Mouse (Mus musculus) embryonic facial prominence, embryonic 10.5 days (tissue): ENCODE data around the gene Eif2ak4. TPM values are rescaled to one million over a fixed set of nuclear protein-coding genes. Genes with fewer than 3 reads are reported as not detected.

Source experiments
- DNase-seq: peaks from one replicate; pipeline ENCODE4 v3.0.0-alpha.2; 2017; ENCODE audit warnings: low spot score
- H3K27ac ChIP-seq: fragments of 300-500 bp; sonication (generic); replicated peaks from 2 replicates; pipeline ENCODE4 v1.5.1; 2016; ENCODE audit warnings: mild to moderate bottlenecking
- H3K27me3 ChIP-seq: fragments of 300-500 bp; sonication (generic); replicated peaks from 2 replicates; pipeline ENCODE4 v1.6.1; 2016; ENCODE audit warnings: low read depth, mild to moderate bottlenecking; ENCODE audit not compliant: poor library complexity, severe bottlenecking
- H3K36me3 ChIP-seq: fragments of 300-500 bp; sonication (generic); replicated peaks from 2 replicates; pipeline ENCODE4 v1.6.1; 2016; ENCODE audit warnings: mild to moderate bottlenecking, moderate library complexity
- H3K4me1 ChIP-seq: fragments of 300-500 bp; sonication (generic); 2 replicates; pipeline ENCODE4 v1.6.1; 2016
- H3K4me3 ChIP-seq: fragments of 300-500 bp; sonication (generic); 2 replicates; pipeline ENCODE4 v1.5.1; 2016; ENCODE audit warnings: mild to moderate bottlenecking, moderate library complexity
- H3K9me3 ChIP-seq: fragments of 300-500 bp; sonication (generic); 2 replicates; pipeline ENCODE4 v1.6.1; 2016; ENCODE audit warnings: mild to moderate bottlenecking
- WGBS: fragments of 180-500 bp; shearing (Covaris S2); methylation state at CpG from one replicate; pipeline ENCODE4 v1.1.7; 2016; 5-methylcytosine and 5-hydroxymethylcytosine counted together
- polyA plus RNA-seq: library from polyadenylated mRNA; unstranded; fragments of >200 nt; fragmentation: Nextera tagmentation; extraction: Ambion mirVana; gene quantifications from 2 replicates; pipeline ENCODE4 v1.2.1, GENCODE M21; 2016

Eif2ak4 gene
- polyA plus RNA-seq, 1 experiment from 2014 or later = 13.9 TPM

- Histone ChIP-seq H3K27me3 (no peaks in the 10 kb centered on the region), H3K4me3 (no peak overlapping the region), H3K36me3 (peaks cover 53% of the 10 kb centered on the region), H3K9me3 (no peaks in the 10 kb centered on the region), H3K4me1 (no peaks in the 10 kb centered on the region; the same call in 1 of the 2 replicates), H3K27ac (no peak overlapping the region)
- no peak for DNase-seq
- WGBS = 87% methylated on average over 12 of the region's 12 CpGs
Measured at GRCm38 (mm10) chr2:118448181-118448580, 59.8 kb downstream of the Eif2ak4 start.

- no peak overlapping the region for H3K27ac ChIP-seq
- no peak for DNase-seq
- 91% methylated on average over 6 of the region's 6 CpGs for WGBS
- H3K27me3 ChIP-seq = no peaks in the 10 kb centered on the region
- no peaks in the 10 kb centered on the region for H3K9me3 ChIP-seq
- peaks cover 41% of the 10 kb centered on the region for H3K36me3 ChIP-seq
- no peak overlapping the region for H3K4me3 ChIP-seq
- no peaks in the 10 kb centered on the region; the same call in 1 of the 2 replicates for H3K4me1 ChIP-seq
Measured at GRCm38 (mm10) chr2:118451056-118451455, 62.6 kb downstream of the Eif2ak4 start.

DNA sequence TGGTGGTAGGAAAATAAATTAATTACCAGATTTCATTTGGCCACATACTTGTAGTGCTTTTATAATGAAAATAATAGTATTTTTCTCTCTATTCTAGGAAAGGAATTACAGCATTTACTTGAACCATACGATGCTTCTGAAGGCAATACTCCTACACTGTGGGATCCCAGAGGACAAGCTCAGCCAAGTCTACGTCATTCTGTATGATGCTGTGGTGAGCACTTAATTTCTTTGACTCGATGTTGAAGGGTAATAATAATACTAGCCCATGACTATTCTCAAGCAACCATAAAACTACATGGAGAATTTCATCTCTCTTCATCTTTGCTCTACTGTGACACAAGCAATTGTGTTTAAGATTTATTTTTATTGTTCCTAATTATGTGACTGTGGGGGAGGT is 68.6 kb downstream of the Eif2ak4 start:
- no peak for DNase-seq
- H3K27ac ChIP-seq = no peak overlapping the region
- no peaks in the 10 kb centered on the region for H3K27me3 ChIP-seq
- no peaks in the 10 kb centered on the region for H3K9me3 ChIP-seq
- peaks cover 51% of the 10 kb centered on the region for H3K36me3 ChIP-seq
- peaks cover 12% of the 10 kb centered on the region for H3K4me1 ChIP-seq
- WGBS = 94% methylated on average over 3 of the region's 3 CpGs
- no peak overlapping the region for H3K4me3 ChIP-seq

DNA sequence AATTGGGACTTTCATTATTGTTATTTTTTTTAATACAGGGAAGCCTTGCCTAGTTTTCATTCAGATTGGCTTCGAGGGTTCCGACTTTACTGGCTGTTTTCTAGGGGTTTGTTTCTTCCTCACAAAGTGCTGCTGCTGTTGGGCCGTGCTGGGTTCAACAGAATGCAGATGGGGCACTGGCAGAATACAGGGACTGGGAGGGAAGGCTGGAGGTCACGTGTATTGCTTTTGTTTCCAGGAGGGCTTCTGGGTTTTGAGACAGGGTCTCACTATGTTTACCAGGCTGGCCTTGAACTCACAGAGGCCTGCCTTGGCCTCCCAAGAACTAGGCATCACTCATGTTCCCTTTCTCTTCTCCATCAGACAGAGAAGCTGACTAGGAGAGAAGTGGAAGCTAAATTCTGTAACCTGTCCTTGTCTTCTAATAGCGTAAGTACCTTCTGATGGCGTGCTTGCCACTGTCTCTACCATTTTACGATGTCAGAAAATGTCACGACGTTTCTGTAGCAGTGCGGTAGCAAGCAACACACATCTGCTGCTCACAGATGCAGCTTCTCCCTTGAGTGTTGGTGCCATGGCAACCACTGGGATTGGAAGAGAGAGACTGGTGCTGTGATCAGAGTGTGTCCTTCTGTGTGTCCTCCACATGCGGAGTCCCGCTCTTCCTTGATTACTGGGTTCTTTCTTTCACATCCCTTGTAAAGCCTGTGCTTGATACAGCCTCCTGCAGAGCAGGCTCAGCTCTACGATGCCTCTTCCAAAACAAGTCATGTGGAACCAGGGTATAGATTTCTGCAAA is 69.2 kb downstream of the Eif2ak4 start:
- no peak overlapping the region for H3K27ac ChIP-seq
- 90% methylated on average over 13 of the region's 13 CpGs for WGBS
- no peaks in the 10 kb centered on the region for H3K9me3 ChIP-seq
- peaks cover 57% of the 10 kb centered on the region for H3K36me3 ChIP-seq
- DNase-seq = no peak
- H3K27me3 ChIP-seq = no peaks in the 10 kb centered on the region
- no peak overlapping the region for H3K4me3 ChIP-seq
- H3K4me1 ChIP-seq = peaks cover 17% of the 10 kb centered on the region

DNA sequence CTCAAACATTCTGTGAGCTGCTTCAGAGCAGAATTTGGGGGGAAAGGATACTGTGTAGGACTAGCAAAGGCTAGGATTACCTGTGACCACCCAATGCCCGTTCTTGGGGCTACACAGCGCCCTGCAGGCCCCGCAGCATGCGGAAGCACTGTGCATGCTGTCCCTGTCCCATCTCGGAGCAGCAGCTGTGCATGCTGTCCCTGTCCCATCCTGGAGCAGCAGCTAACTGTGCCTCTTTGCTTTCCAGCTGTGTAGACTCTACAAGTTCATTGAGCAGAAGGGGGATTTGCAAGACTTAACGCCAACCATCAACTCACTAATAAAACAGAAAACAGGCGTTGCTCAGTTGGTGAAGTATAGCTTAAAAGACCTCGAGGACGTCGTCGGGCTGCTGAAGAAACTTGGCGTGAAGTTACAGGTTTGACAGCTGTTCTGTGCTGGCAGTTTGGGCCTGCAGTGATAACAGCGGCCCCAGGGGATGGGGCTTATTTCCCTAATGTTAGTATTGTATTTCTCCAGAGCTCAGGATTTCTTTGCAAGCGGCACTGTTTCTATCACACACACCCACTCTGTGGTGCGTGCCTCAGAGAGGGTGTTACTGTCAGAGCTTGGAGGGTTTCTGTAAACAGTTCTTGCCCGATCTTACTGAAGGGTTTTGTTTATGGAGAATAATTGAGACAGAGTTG is 73.2 kb downstream of the Eif2ak4 start:
- 72% methylated on average over 16 of the region's 16 CpGs for WGBS
- peaks cover 77% of the 10 kb centered on the region for H3K36me3 ChIP-seq

GRCm38 (mm10) chr2:118463480-118463879 is 75.1 kb downstream of the Eif2ak4 start:
- no peak for DNase-seq
- Histone ChIP-seq H3K36me3 (peaks cover 80% of the 10 kb centered on the region), H3K27ac (no peak overlapping the region), H3K4me3 (no peak overlapping the region), H3K9me3 (no peaks in the 10 kb centered on the region), H3K4me1 (peaks cover 37% of the 10 kb centered on the region), H3K27me3 (no peaks in the 10 kb centered on the region)
- 62% methylated on average over 5 of the region's 5 CpGs for WGBS

More for the DNA sequence above, 73.2 kb downstream of the Eif2ak4 start:
- peaks cover 37% of the 10 kb centered on the region for H3K4me1 ChIP-seq
- DNase-seq = no peak
- no peak overlapping the region for H3K4me3 ChIP-seq
- H3K9me3 ChIP-seq = no peaks in the 10 kb centered on the region
- no peaks in the 10 kb centered on the region for H3K27me3 ChIP-seq
- H3K27ac ChIP-seq = 0 out of 2 replicates have a peak overlapping the region, but pooled peaks have one; percentile 36

DNA sequence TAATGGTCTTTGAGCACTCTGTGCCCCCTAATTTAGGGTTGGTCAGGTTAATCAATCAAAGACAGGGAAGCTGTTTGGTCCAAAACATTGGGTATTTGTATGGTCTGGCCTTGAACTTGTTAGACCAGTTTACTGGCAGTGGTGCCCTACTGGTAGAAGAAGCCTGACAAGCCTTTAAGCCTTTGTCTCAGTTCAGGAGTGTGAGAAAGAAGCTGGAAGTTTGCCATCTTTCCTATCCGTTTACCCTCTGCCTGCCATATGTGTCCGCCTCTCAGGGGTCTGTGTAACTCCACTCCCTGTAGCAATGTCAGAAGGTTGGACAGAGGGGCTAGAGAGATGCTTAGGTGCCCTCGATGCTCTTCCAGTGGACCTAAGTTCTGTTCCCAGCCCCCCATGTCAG is 76.0 kb downstream of the Eif2ak4 start:
- no peak overlapping the region for H3K27ac ChIP-seq
- no peaks in the 10 kb centered on the region for H3K27me3 ChIP-seq
- peaks cover 37% of the 10 kb centered on the region for H3K4me1 ChIP-seq
- 82% methylated on average over 3 of the region's 3 CpGs for WGBS
- no peak for DNase-seq
- H3K36me3 ChIP-seq = peaks cover 83% of the 10 kb centered on the region
- no peak overlapping the region for H3K4me3 ChIP-seq
- no peaks in the 10 kb centered on the region for H3K9me3 ChIP-seq

GRCm38 (mm10) chr2:118465894-118466293 is 77.5 kb downstream of the Eif2ak4 start:
- no peaks in the 10 kb centered on the region for H3K9me3 ChIP-seq
- DNase-seq = no peak
- H3K36me3 ChIP-seq = peaks cover 91% of the 10 kb centered on the region
- H3K4me1 ChIP-seq = peaks cover 36% of the 10 kb centered on the region
- WGBS = 87% methylated on average over 2 of the region's 2 CpGs
- H3K4me3 ChIP-seq = no peak overlapping the region
- H3K27me3 ChIP-seq = no peaks in the 10 kb centered on the region
- no peak overlapping the region for H3K27ac ChIP-seq

GRCm38 (mm10) chr2:118466601-118467000 is 78.2 kb downstream of the Eif2ak4 start:
- DNase-seq = no peak
- Histone ChIP-seq H3K9me3 (no peaks in the 10 kb centered on the region), H3K27ac (no peak overlapping the region), H3K4me1 (peaks cover 29% of the 10 kb centered on the region), H3K27me3 (no peaks in the 10 kb centered on the region), H3K4me3 (no peak overlapping the region), H3K36me3 (peaks cover 91% of the 10 kb centered on the region)
- 65% methylated on average over 1 of the region's 1 CpGs for WGBS

DNA sequence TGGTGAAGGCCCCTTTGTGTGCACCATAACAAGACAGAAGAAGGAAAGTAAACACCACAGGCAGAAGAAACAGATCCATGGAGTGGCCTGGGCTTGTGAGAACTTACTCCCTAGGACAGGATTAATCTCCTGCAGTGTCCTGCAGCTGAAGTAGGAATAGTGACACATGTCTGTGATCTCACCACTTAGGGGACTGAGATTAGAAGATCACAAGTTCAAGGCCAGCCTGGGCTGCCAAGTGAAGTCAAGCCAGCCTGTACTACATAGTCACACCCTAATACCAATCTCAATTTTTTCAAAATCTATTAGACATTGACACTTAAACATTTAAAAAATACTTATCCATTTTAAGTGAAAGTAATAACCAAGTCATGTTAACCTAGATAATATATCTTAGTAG is 79.9 kb downstream of the Eif2ak4 start:
- DNase-seq = no peak
- no peak overlapping the region for H3K27ac ChIP-seq
- H3K36me3 ChIP-seq = peaks cover 92% of the 10 kb centered on the region
- no peak overlapping the region for H3K4me3 ChIP-seq
- H3K27me3 ChIP-seq = no peaks in the 10 kb centered on the region
- no peaks in the 10 kb centered on the region for H3K9me3 ChIP-seq
- peaks cover 12% of the 10 kb centered on the region for H3K4me1 ChIP-seq

- Histone ChIP-seq H3K27me3 (no peaks in the 10 kb centered on the region), H3K27ac (peak overlapping the region; percentile 88), H3K36me3 (peaks cover 36% of the 10 kb centered on the region), H3K4me1 (peaks cover 16% of the 10 kb centered on the region), H3K9me3 (no peaks in the 10 kb centered on the region), H3K4me3 (peak overlapping the region; percentile 92)
- WGBS = 3% methylated on average over 52 of the region's 52 CpGs
- no peak for DNase-seq
Measured at GRCm38 (mm10) chr2:118478833-118479549, 90.6 kb downstream of the Eif2ak4 start.

GRCm38 (mm10) chr2:118479550-118479909 is 91.1 kb downstream of the Eif2ak4 start, which contains the start of gene Srp14:
Gene Srp14 (minus strand): TSS chr2:118479711.
- peak within 1 kb of the TSS; percentile 92 for H3K4me3 ChIP-seq
- H3K9me3 ChIP-seq = no peaks in the 10 kb centered on the region
- peaks cover 30% of the 10 kb centered on the region for H3K36me3 ChIP-seq
- H3K27me3 ChIP-seq = no peaks in the 10 kb centered on the region
- peak within 1 kb of the TSS; percentile 88 for H3K27ac ChIP-seq
- peak; percentile 95 for DNase-seq
- under 1% methylated on average over 35 of the region's 35 CpGs for WGBS
- H3K4me1 ChIP-seq = peaks cover 16% of the 10 kb centered on the region
